Mouse (Mus musculus) right cerebral cortex, postnatal 25 days (tissue): ENCODE measurements around the gene A430033K04Rik.

Source experiments
- DNase-seq: peaks from one replicate; pipeline ENCODE4 v3.0.0; 2022

Gene A430033K04Rik

GRCm38 (mm10) chr5:138697466-138697865 lies 74.8 kb downstream of the A430033K04Rik start:
- DNase-seq: no peak
